Mouse (Mus musculus): ENCODE data around the gene Hsd17b13.

GRCm38 (mm10) chr5:103962935-103963429 is 14.2 kb downstream of the Hsd17b13 start:
- TF ChIP-seq CTCF (IDR thresholded peaks at IDR 0.05): no peak
- TF ChIP-seq EP300 (IDR thresholded peaks at IDR 0.05): no peak
